Mouse (Mus musculus) MEL (cell line): ENCODE results near the gene Slc35c2. TPM values are rescaled to one million over a fixed set of nuclear protein-coding genes. Genes with fewer than 3 reads are reported as not detected.

Experiments
- DNase-seq: peaks from one replicate; pipeline ENCODE4 v3.0.0; 2011; ENCODE audit warnings: low read depth, low spot score
- H3K27ac ChIP-seq: 2 replicates; pipeline ENCODE4 v1.5.1; 2012; ENCODE audit warnings: low read depth, mild to moderate bottlenecking, control low read depth, low read length, moderate library complexity; ENCODE audit not compliant: control insufficient read depth
- H3K27me3 ChIP-seq, 2 experiments: fragments of 150-350 bp in 1 of 2; sonication (generic) in 1 of 2; 2 replicates each; pipeline ENCODE4 v1.6.1; 2012; ENCODE audit warnings: low read length in 2 of 2, mild to moderate bottlenecking in 2 of 2, improper control_type of control experiment in 1 of 2, moderate library complexity in 1 of 2; ENCODE audit not compliant: insufficient read depth in 2 of 2, control insufficient read depth in 1 of 2
- H3K36me3 ChIP-seq, 2 experiments: 2 replicates each; pipeline ENCODE4 v1.6.1; 2012 to 2014; ENCODE audit warnings: low read length in 2 of 2, improper control_type of control experiment in 1 of 2, inconsistent platforms in 1 of 2, mild to moderate bottlenecking in 1 of 2; ENCODE audit not compliant: insufficient read depth in 2 of 2, control insufficient read depth in 1 of 2
- H3K4me1 ChIP-seq, 2 experiments: fragments of 150-350 bp in 1 of 2; sonication (generic) in 1 of 2; 2 replicates each; pipeline ENCODE4 v1.6.1; 2012; ENCODE audit warnings: low read length in 2 of 2, improper control_type of control experiment in 1 of 2, mild to moderate bottlenecking in 1 of 2; ENCODE audit not compliant: insufficient read depth in 2 of 2, control insufficient read depth in 1 of 2
- H3K4me3 ChIP-seq, 2 experiments: fragments of 150-350 bp in 1 of 2; sonication (generic) in 1 of 2; 2 replicates each; pipeline ENCODE4 v1.5.1; 2012; ENCODE audit warnings: low read depth in 2 of 2, low read length in 2 of 2, mild to moderate bottlenecking in 2 of 2, moderate library complexity in 2 of 2, control low read depth in 1 of 2, improper control_type of control experiment in 1 of 2; ENCODE audit not compliant: control insufficient read depth in 1 of 2, insufficient read depth in 1 of 2
- H3K79me2 ChIP-seq: 2 replicates; pipeline ENCODE4 v1.6.1; 2012; ENCODE audit warnings: mild to moderate bottlenecking, low read length, moderate library complexity; ENCODE audit not compliant: control insufficient read depth, poor library complexity, insufficient read depth
- H3K9ac ChIP-seq: 2 replicates; pipeline ENCODE4 v1.6.1; 2012; ENCODE audit warnings: low read depth, mild to moderate bottlenecking, control low read depth, low read length, moderate library complexity; ENCODE audit not compliant: control insufficient read depth, poor library complexity, severe bottlenecking
- H3K9me3 ChIP-seq: fragments of 150-350 bp; sonication (generic); replicated peaks from 2 replicates; pipeline ENCODE4 v1.6.1; 2012; ENCODE audit warnings: mild to moderate bottlenecking, low read length, improper control_type of control experiment, moderate library complexity; ENCODE audit not compliant: insufficient read depth
- BHLHE40 ChIP-seq: IDR thresholded peaks from 2 replicates; pipeline ENCODE4 v1.6.1; 2012; ENCODE audit warnings: low read depth, mild to moderate bottlenecking, inconsistent platforms, low read length, improper control_type of control experiment, borderline replicate concordance
- CHD1 ChIP-seq: IDR thresholded peaks from 2 replicates; pipeline ENCODE4 v1.6.1; 2012; ENCODE audit warnings: low read depth, mild to moderate bottlenecking, inconsistent platforms, low read length, improper control_type of control experiment
- CHD2 ChIP-seq: IDR thresholded peaks from 2 replicates; pipeline ENCODE4 v1.6.1; 2011; ENCODE audit warnings: low read length, improper control_type of control experiment
- CTCF ChIP-seq, 3 experiments: IDR thresholded peaks in 2 of 3; conservative IDR thresholded peaks in 1 of 3; 2 replicates each; pipeline ENCODE4 v1.5.1; 2011 to 2012; ENCODE audit warnings: low read length in 3 of 3, low read depth in 2 of 3, mild to moderate bottlenecking in 2 of 3, improper control_type of control experiment in 1 of 3, inconsistent platforms in 1 of 3, mixed read lengths in 1 of 3, moderate library complexity in 1 of 3; ENCODE audit not compliant: control insufficient read depth in 1 of 3, insufficient read depth in 1 of 3, poor library complexity in 1 of 3, severe bottlenecking in 1 of 3
- E2F4 ChIP-seq: IDR thresholded peaks from 2 replicates; pipeline ENCODE4 v1.6.1; 2011; ENCODE audit warnings: low read depth, low read length, improper control_type of control experiment, borderline replicate concordance
- ELF1 ChIP-seq: IDR thresholded peaks from 2 replicates; pipeline ENCODE4 v1.6.1; 2014; ENCODE audit warnings: low read depth, mild to moderate bottlenecking, inconsistent platforms, low read length, improper control_type of control experiment, moderate library complexity
- GATA1 ChIP-seq: IDR thresholded peaks from 2 replicates; pipeline ENCODE4 v1.6.1; 2011; ENCODE audit warnings: low read depth, low read length, improper control_type of control experiment
- HCFC1 ChIP-seq: IDR thresholded peaks from 2 replicates; pipeline ENCODE4 v1.6.1; 2012; ENCODE audit warnings: low read depth, mild to moderate bottlenecking, inconsistent platforms, low read length, improper control_type of control experiment, moderate library complexity
- KAT2A ChIP-seq: conservative IDR thresholded peaks from 2 replicates; pipeline ENCODE4 v1.6.1; 2012; ENCODE audit warnings: low read depth, low read length, improper control_type of control experiment, inconsistent platforms
- MAFK ChIP-seq: IDR thresholded peaks from 2 replicates; pipeline ENCODE4 v1.6.1; 2011; ENCODE audit warnings: low read depth, mild to moderate bottlenecking, low read length, improper control_type of control experiment, borderline replicate concordance
- MEF2A ChIP-seq: IDR thresholded peaks from 2 replicates; pipeline ENCODE4 v1.6.1; 2014; ENCODE audit warnings: low read depth, mild to moderate bottlenecking, inconsistent platforms, low read length, improper control_type of control experiment; ENCODE audit not compliant: poor library complexity, insufficient replicate concordance, severe bottlenecking; ENCODE audit errors: extremely low read depth
- MYB ChIP-seq: IDR thresholded peaks from 2 replicates; pipeline ENCODE4 v1.6.1; 2011; ENCODE audit warnings: mild to moderate bottlenecking, low read depth, low read length, improper control_type of control experiment
- NELFE ChIP-seq: IDR thresholded peaks from 2 replicates; pipeline ENCODE4 v1.6.1; 2011; ENCODE audit warnings: low read depth, low read length, improper control_type of control experiment
- NRF1 ChIP-seq: IDR thresholded peaks from 2 replicates; pipeline ENCODE4 v1.6.1; 2014; ENCODE audit warnings: low read depth, mild to moderate bottlenecking, inconsistent platforms, low read length, improper control_type of control experiment, moderate library complexity; ENCODE audit not compliant: poor library complexity, insufficient read depth, severe bottlenecking
- POLR2A ChIP-seq, 2 experiments: IDR thresholded peaks; 2 replicates each; pipeline ENCODE4 v1.6.1; 2011 to 2012; ENCODE audit warnings: low read length in 2 of 2, mild to moderate bottlenecking in 2 of 2, control low read depth in 1 of 2, improper control_type of control experiment in 1 of 2, low read depth in 1 of 2, moderate library complexity in 1 of 2; ENCODE audit not compliant: control insufficient read depth in 1 of 2, insufficient read depth in 1 of 2, poor library complexity in 1 of 2
- POLR2AphosphoS2 ChIP-seq: IDR thresholded peaks from 2 replicates; pipeline ENCODE4 v1.6.1; 2011; ENCODE audit warnings: low read length, improper control_type of control experiment
- SIN3A ChIP-seq: IDR thresholded peaks from 2 replicates; pipeline ENCODE4 v1.6.1; 2012; ENCODE audit warnings: low read length, improper control_type of control experiment, inconsistent platforms
- SMC3 ChIP-seq: IDR thresholded peaks from 2 replicates; pipeline ENCODE4 v1.6.1; 2011; ENCODE audit warnings: low read depth, low read length, improper control_type of control experiment
- TAL1 ChIP-seq: IDR thresholded peaks from 2 replicates; pipeline ENCODE4 v1.6.1; 2012; ENCODE audit warnings: mild to moderate bottlenecking, inconsistent platforms, low read length, moderate library complexity, mixed read lengths
- TBP ChIP-seq: IDR thresholded peaks from 2 replicates; pipeline ENCODE4 v1.8.0; 2011; ENCODE audit warnings: low read depth, low read length, improper control_type of control experiment
- UBTF ChIP-seq: IDR thresholded peaks from 2 replicates; pipeline ENCODE4 v1.6.1; 2012; ENCODE audit warnings: low read depth, mild to moderate bottlenecking, inconsistent platforms, low read length, improper control_type of control experiment, moderate library complexity, borderline replicate concordance; ENCODE audit not compliant: insufficient read depth
- USF1 ChIP-seq: IDR thresholded peaks from 2 replicates; pipeline ENCODE4 v1.6.1; 2014; ENCODE audit warnings: low read depth, mild to moderate bottlenecking, inconsistent platforms, low read length, improper control_type of control experiment, moderate library complexity
- USF2 ChIP-seq, 2 experiments: IDR thresholded peaks; 2 replicates each; pipeline ENCODE4 v1.6.1; 2011 to 2012; ENCODE audit warnings: improper control_type of control experiment in 2 of 2, low read length in 2 of 2, borderline replicate concordance in 1 of 2, inconsistent platforms in 1 of 2, low read depth in 1 of 2, mild to moderate bottlenecking in 1 of 2; ENCODE audit not compliant: insufficient read depth in 1 of 2
- polyA plus RNA-seq, 2 experiments: library from polyadenylated mRNA; stranded (reverse) in 1 of 2; unstranded in 1 of 2; fragments of >175 nt in 1 of 2; fragments of >200 nt in 1 of 2; gene quantifications; 2 replicates each; pipeline versions ENCODE4 v1.2.1 to v1.2.4; 2012; ENCODE audit warnings: low replicate concordance in 2 of 2, low read depth in 1 of 2; ENCODE audit not compliant: insufficient read length in 2 of 2, insufficient read depth in 1 of 2, missing spikeins in 1 of 2
- total RNA-seq: library from RNA; depleted of rRNA; stranded (reverse); fragments of 300-350 nt; gene quantifications from 2 replicates; pipeline ENCODE4 v1.2.3, GENCODE M21; 2012

The Slc35c2 gene
- total and polyA plus RNA-seq, 3 experiments, result 64.9 to 121 TPM; not detected in 1

DNA sequence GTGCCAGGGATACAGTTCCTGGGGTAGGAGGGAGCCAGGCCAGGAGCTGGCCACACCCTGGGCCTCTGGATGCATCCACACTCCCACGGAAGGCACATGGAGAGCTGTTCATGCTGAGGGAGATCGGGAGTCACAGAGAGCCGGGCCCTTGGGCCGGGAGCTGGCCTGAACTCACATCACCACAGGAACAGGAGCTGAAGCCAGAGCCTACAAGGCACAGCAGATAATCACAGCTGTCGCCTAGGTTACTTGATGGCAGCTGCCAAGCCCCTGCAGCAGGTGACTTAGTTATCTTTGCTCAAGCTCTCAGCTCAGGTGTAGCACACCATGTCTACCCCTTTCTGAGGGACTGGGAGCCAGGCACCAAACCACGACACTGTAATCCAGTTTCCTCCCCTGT is 29.3 kb downstream of the Slc35c2 start:
- H3K36me3 ChIP-seq, result no peaks in the 10 kb centered on the region
- TF ChIP-seq HCFC1 (no peak), NELFE (no peak), KAT2A (no peak), SMC3 (no peak), ELF1 (no peak), MYB (no peak)
- no peaks in the 10 kb centered on the region for H3K27me3 ChIP-seq
- H3K27ac ChIP-seq, result no peak overlapping the region
- no peak overlapping the region for H3K9ac ChIP-seq
- H3K4me1 ChIP-seq, result no peaks in the 10 kb centered on the region
- no peaks in the 10 kb centered on the region for H3K9me3 ChIP-seq
- DNase-seq, result no peak
- H3K79me2 ChIP-seq, result no peaks in the 10 kb centered on the region
- no peak overlapping the region for H3K4me3 ChIP-seq

- Histone ChIP-seq H3K27me3 (no peaks in the 10 kb centered on the region), H3K36me3 (no peaks in the 10 kb centered on the region), H3K27ac (no peak overlapping the region), H3K9me3 (no peaks in the 10 kb centered on the region), H3K4me1 (no peaks in the 10 kb centered on the region), H3K9ac (no peak overlapping the region), H3K4me3 (no peak overlapping the region), H3K79me2 (no peaks in the 10 kb centered on the region)
- no peak for DNase-seq
- TF ChIP-seq BHLHE40, result no peak
- TF ChIP-seq HCFC1, result no peak
- TF ChIP-seq POLR2A (IDR thresholded peaks at IDR 0.05; ENCODE audit: control insufficient read depth in 1 of 2, insufficient read depth in 1 of 2, low read depth in 1 of 2, low read length in 2 of 2, poor library complexity in 1 of 2), result no peak
- no peak for TF ChIP-seq SMC3
- no peak for TF ChIP-seq TAL1
These were observed 30.4 kb downstream of the Slc35c2 start for GRCm38 (mm10) chr2:165257151-165257834.

- H3K9me3 ChIP-seq, result no peaks in the 10 kb centered on the region
- H3K36me3 ChIP-seq, result no peaks in the 10 kb centered on the region
- no peak for TF ChIP-seq USF1
- no peak for TF ChIP-seq MAFK
- no peak for TF ChIP-seq CHD2
- no peak for TF ChIP-seq E2F4
- TF ChIP-seq USF2 (IDR thresholded peaks at IDR 0.05; ENCODE audit: borderline replicate concordance in 1 of 2, insufficient read depth in 1 of 2, low read depth in 1 of 2, low read length in 2 of 2), result no peak
- no peak for TF ChIP-seq POLR2AphosphoS2
- no peak for TF ChIP-seq MEF2A
- no peak for TF ChIP-seq TBP
- no peak for TF ChIP-seq GATA1
- TF ChIP-seq UBTF, result no peak
- TF ChIP-seq CTCF (IDR thresholded peaks at IDR 0.05 in 2 of 3, conservative IDR thresholded peaks at IDR 0.05 in 1 of 3; ENCODE audit: control insufficient read depth in 1 of 3, insufficient read depth in 1 of 3, low read depth in 2 of 3, low read length in 3 of 3, poor library complexity in 1 of 3, severe bottlenecking in 1 of 3), result no peak
- TF ChIP-seq NELFE, result no peak
- no peak for TF ChIP-seq HCFC1
- TF ChIP-seq CHD1, result no peak
- no peak for TF ChIP-seq SIN3A
- TF ChIP-seq NRF1, result no peak
- TF ChIP-seq ELF1, result no peak
- H3K27me3 ChIP-seq, result no peaks in the 10 kb centered on the region
- H3K79me2 ChIP-seq, result no peaks in the 10 kb centered on the region
- no peak overlapping the region for H3K27ac ChIP-seq
- no peaks in the 10 kb centered on the region for H3K4me1 ChIP-seq
- H3K9ac ChIP-seq, result no peak overlapping the region
- no peak for DNase-seq
- no peak overlapping the region for H3K4me3 ChIP-seq
These were observed 31.5 kb downstream of the Slc35c2 start for GRCm38 (mm10) chr2:165256213-165256612.
